Mouse (Mus musculus) heart, postnatal 10 days (tissue): ENCODE results near the gene Ugt2b34. TPM values are rescaled to one million over a fixed set of nuclear protein-coding genes. Genes with fewer than 3 reads are reported as not detected.
"Not testable (repeated sequence)": the region's sequence is repeated elsewhere in the genome, so short reads cannot be mapped to it uniquely, and the experiment has no call there.

Experiments
- DNase-seq, 2 experiments: peaks; one replicate each; pipeline ENCODE4 v3.0.0; 2021
- intact Hi-C: fragments of 180-260 bp; cut with DNase I; formaldehyde crosslinking; loops from one replicate; pipeline ENCODE4 v1.15.1; 2025
- total RNA-seq, 2 experiments: library from RNA; stranded (reverse); gene quantifications; 2 replicates each; pipeline ENCODE4 v1.2.3; 2021

The Ugt2b34 gene
- total RNA-seq: not detected

GRCm38 (mm10) chr5:86906758-86907157 is at the start of gene Ugt2b34:
Ugt2b34 (minus strand) TSS chr5:86906937.
- intact Hi-C loops: no loop called here

DNA sequence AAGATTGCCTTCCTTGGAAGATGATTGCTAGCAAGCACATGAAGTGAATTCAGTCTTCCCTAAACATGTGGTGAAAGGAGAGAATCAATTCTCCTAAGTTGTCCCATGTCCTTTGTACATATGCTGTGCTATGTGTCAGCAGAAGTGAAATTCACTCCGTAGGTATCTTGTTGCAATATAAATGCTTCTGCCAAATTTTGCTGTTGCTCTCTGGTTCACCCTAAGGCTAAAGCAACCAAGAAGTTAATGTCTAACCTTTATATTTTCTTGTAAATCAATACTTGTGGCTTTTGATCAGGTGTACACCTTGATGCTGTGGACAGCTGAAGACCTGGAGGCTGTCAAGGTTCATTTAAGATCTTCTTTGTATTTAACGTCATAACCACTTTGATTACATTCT is 35.4 kb upstream of the Ugt2b34 start:
- intact Hi-C loops: no loop called here
- DNase-seq: no peak

More at GRCm38 (mm10) chr5:86906758-86907157, at the start of gene Ugt2b34:
- no peak for DNase-seq

DNA sequence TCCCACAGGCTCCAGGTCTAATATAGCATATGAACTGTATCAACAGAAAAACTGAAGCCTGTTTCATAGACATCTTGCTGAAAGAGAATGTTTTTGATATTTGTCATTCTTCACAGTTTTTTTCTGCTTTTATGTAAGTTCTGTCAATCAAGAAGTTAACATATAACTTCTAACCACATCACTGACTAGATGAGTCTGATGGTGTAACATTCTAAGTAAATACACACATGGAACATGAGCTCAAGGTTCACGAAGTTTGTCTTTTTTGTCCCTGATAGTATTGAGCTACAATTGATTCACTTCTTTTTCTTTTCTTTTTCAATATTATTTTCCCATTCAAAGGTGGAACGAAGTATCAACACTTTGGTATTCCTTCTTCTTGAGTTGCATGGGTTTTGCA is 19.7 kb upstream of the Ugt2b34 start, which contains the start of gene Ugt2b1:
Gene Ugt2b1 (minus strand): TSS at position 105 of the 400 bp plus-strand sequence.
- intact Hi-C loops: no loop called here

DNA sequence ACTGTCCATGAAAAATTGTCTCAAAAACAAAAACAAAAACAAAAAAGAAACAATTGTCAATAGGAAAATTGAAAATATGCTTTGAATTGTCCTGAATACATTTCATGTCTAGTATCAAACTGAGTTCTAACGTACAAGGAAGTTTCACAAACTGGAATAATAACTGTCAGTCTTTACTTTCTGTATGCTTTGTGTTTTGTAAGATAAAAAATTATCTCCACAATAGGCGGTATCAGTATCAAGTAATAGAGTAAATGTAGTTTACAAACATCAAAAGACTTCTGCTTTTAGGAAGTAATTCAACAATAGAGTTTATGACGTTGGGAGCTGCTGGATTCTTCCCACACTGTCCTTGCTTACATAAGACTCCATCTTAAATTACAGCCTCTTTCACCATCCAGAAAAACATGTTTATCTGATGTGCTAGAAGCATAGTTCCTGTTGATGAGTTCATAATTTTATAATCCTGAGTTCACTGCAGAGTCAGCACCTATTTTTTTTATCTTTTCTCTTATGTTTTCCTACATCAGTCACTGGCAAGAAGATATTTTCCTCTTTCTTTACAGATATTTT is 14.0 kb upstream of the Ugt2b34 start:
- intact Hi-C loops: loop anchor here (5.0 kb wide), 1 partner anchor 62 kb away; no protein-coding TSS in a partner anchor
- no peak for DNase-seq

More for the DNA sequence above, 19.7 kb upstream of the Ugt2b34 start, which contains the start of gene Ugt2b1:
- no peak for DNase-seq

GRCm38 (mm10) chr5:86911357-86912099 is 4.8 kb upstream of the Ugt2b34 start:
- intact Hi-C loops: no loop called here

DNA sequence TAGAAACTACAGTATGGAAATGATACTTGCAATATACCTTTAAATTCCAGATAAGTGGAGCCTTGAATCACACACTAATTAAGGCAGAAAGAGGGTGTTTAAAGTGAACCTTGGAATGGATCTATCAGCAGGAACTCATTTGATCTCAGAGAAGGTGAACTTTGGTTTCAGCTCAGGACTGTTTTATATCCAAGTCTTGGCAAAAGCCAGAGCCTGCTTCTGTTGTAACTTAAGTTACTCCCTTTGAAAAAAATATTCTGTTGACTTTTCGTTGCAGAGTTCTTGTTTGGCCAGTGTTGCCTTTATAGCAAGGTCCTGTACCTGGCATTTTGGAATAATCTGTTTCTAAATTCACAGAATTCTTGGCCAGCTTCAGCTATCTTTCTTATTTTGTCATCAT is 4.0 kb upstream of the Ugt2b34 start:
- no peak for DNase-seq
- intact Hi-C loops: no loop called here

More at GRCm38 (mm10) chr5:86911357-86912099, 4.8 kb upstream of the Ugt2b34 start:
- DNase-seq: no peak

DNA sequence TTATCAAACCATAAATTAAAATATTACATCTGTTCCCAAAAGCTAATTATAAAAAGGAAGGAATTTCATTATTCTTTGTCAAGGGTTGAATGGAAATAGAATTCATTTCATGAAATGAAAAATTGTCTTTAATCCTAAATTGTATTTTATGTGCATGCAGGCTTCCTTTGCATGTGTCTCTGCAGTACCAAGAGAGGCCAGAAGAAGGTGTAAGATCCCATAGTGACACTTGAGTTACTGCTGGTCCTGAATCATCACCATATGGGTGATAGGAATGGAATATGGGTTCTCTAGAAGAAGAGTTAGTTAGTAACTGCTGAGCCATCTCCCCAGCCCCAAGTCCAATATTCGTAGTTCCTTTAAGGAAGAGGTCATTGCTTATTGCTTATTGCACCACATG is 16.8 kb downstream of the Ugt2b34 start:
- no peak for DNase-seq
- intact Hi-C loops: loop anchor here (5.0 kb wide), 1 partner anchor 252 kb away; the partner anchor contains the start of gene Ugt2b5

DNA sequence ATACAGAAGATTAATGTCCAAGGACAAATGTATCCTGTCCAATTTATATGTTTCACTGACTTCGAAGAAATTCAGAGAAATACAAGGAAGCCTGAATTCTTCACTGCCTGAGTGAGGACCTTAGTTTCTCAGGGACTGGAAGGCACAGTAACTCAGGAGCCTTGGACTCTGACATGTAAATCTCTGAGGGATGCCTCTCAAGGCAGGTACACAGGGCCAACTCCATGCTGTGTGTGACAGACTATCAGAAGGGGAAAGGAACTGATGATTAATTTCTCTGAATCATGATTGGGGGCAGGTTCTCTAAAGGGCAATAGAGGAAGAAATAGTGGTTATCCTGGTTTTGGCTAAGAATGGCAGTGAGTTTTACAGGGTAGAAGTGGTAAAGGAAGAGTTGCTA is 18.3 kb downstream of the Ugt2b34 start:
- no peak for DNase-seq
- intact Hi-C loops: loop anchor here (5.0 kb wide), 1 partner anchor 254 kb away; the partner anchor contains the start of gene Ugt2b5

DNA sequence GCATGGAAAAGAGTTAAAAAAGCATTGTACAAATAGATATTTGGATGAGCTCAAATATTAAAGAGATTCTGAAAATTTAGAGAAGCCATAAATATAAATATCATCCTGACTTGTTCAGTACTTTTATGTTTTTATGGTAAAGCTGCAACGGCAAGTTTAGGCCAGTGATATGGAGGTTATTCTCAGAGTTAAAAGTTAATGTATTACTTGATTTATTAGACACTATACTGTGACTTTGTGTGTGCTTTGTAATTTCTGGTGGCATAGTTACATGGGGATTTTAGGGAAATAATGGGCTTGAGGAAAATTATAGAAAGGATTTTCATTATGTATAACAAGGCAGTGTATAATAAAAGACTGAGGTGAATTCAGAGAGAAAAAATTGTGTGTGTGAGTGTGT is 19.7 kb downstream of the Ugt2b34 start:
- intact Hi-C loops: loop anchor here (5.0 kb wide), 1 partner anchor 255 kb away; the partner anchor contains the start of gene Ugt2b5

GRCm38 (mm10) chr5:86886620-86887019 is 20.1 kb downstream of the Ugt2b34 start:
- DNase-seq: peak in 1 of 2 experiments; percentile 4
- intact Hi-C loops: loop anchor here (5.0 kb wide), 1 partner anchor 256 kb away; the partner anchor contains the start of gene Ugt2b5

More for the DNA sequence above, 19.7 kb downstream of the Ugt2b34 start:
- DNase-seq: no peak

- peak in 1 of 2 experiments; percentile 4 for DNase-seq
These were observed 34.9 kb downstream of the Ugt2b34 start for GRCm38 (mm10) chr5:86871877-86872276.

GRCm38 (mm10) chr5:86858336-86858735 is 48.4 kb downstream of the Ugt2b34 start:
- no peak for DNase-seq
- intact Hi-C loops: no loop called here

More at GRCm38 (mm10) chr5:86871877-86872276, 34.9 kb downstream of the Ugt2b34 start:
- intact Hi-C loops: no loop called here

GRCm38 (mm10) chr5:86857682-86858081 is 49.1 kb downstream of the Ugt2b34 start:
- intact Hi-C loops: no loop called here
- DNase-seq: no peak

DNA sequence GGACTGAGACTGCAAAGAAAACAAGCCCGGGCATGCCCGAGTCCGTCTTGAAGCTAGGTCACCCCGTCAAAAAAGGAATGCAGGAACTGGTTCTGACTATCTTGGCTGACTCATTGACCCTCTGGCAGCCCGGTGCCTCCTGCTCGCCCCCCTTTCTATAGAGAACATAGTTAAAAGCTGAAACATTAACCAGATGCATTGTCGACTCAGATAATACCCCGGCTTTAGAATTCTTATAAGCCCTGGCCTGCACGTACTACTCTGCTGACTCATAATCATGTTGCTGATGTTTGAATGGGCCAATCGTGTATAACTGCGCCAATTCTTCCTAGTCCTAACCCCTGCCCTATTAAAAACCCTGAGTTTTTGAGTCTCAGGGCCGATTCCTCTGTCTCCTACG is 50.2 kb downstream of the Ugt2b34 start:
- peak; percentile 15 to 19 for DNase-seq
- intact Hi-C loops: not testable (repeated sequence)

- no peak for DNase-seq
- intact Hi-C loops: loop anchor here (2.0 kb wide), 1 partner anchor 291 kb away; no protein-coding TSS in a partner anchor
These were observed 55.1 kb downstream of the Ugt2b34 start for GRCm38 (mm10) chr5:86851658-86852057.

GRCm38 (mm10) chr5:86850104-86850503 is 56.6 kb downstream of the Ugt2b34 start:
- DNase-seq: peak in 1 of 2 experiments; percentile 13
- intact Hi-C loops: loop anchor here (2.0 kb wide), 1 partner anchor 293 kb away; no protein-coding TSS in a partner anchor

- intact Hi-C loops, DNase-seq: not testable (repeated sequence)
These were observed 65.5 kb downstream of the Ugt2b34 start for GRCm38 (mm10) chr5:86841261-86841660.

DNA sequence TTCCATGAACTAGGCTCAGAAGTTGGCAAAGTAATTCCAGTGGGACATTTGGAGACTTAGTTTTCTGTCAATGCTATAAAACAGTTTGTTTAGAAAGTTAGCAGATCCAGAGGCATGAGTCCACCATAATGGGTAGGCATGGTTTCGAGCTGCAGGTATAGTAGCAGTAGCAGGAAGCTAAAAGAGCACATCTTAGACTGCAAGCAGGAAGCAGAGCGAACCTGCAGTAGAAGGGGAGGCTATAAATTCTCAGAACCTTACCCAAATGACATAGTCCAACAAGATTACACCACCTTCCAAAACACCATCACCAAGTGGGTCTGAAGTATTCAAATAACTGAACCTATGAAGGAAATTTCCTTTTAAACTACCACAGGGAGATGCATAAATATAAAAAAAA is 66.5 kb downstream of the Ugt2b34 start:
- intact Hi-C loops: no loop called here
- DNase-seq: no peak
